Mouse (Mus musculus) hindbrain, embryonic 10.5 days (tissue): ENCODE results near the gene Yipf1. TPM values are rescaled to one million over a fixed set of nuclear protein-coding genes. Genes with fewer than 3 reads are reported as not detected.
"Not testable (repeated sequence)": the region's sequence is repeated elsewhere in the genome, so short reads cannot be mapped to it uniquely, and the experiment has no call there.

ENCODE experiments used
- DNase-seq: peaks from one replicate; pipeline ENCODE4 v3.0.0-alpha.2; 2017; ENCODE audit warnings: low spot score
- H3K27ac ChIP-seq: fragments of 300-500 bp; sonication (generic); 2 replicates; pipeline ENCODE4 v1.5.1; 2016; ENCODE audit warnings: mild to moderate bottlenecking, moderate library complexity
- H3K27me3 ChIP-seq: fragments of 300-500 bp; sonication (generic); 2 replicates; pipeline ENCODE4 v1.6.1; 2016; ENCODE audit warnings: mild to moderate bottlenecking; ENCODE audit not compliant: poor library complexity, insufficient read depth, severe bottlenecking
- H3K36me3 ChIP-seq: fragments of 300-500 bp; sonication (generic); 2 replicates; pipeline ENCODE4 v1.6.1; 2016; ENCODE audit warnings: mild to moderate bottlenecking, moderate library complexity
- H3K4me1 ChIP-seq: fragments of 300-500 bp; sonication (generic); replicated peaks from 2 replicates; pipeline ENCODE4 v1.6.1; 2016; ENCODE audit warnings: mild to moderate bottlenecking
- H3K4me3 ChIP-seq: fragments of 300-500 bp; sonication (generic); 2 replicates; pipeline ENCODE4 v1.5.1; 2016; ENCODE audit warnings: mild to moderate bottlenecking, moderate library complexity
- H3K9me3 ChIP-seq: fragments of 300-500 bp; sonication (generic); 2 replicates; pipeline ENCODE4 v1.6.1; 2016; ENCODE audit warnings: mild to moderate bottlenecking, moderate library complexity
- WGBS: fragments of 180-500 bp; shearing (Covaris S2); methylation state at CpG from one replicate; pipeline ENCODE4 v1.1.7; 2016; 5-methylcytosine and 5-hydroxymethylcytosine counted together
- polyA plus RNA-seq: library from polyadenylated mRNA; unstranded; fragments of >200 nt; fragmentation: Nextera tagmentation; extraction: Ambion mirVana; gene quantifications from 2 replicates; pipeline ENCODE4 v1.2.1, GENCODE M21; 2016

Gene Yipf1
- polyA plus RNA-seq, 1 experiment from 2014 or later = 48.2 TPM

DNA sequence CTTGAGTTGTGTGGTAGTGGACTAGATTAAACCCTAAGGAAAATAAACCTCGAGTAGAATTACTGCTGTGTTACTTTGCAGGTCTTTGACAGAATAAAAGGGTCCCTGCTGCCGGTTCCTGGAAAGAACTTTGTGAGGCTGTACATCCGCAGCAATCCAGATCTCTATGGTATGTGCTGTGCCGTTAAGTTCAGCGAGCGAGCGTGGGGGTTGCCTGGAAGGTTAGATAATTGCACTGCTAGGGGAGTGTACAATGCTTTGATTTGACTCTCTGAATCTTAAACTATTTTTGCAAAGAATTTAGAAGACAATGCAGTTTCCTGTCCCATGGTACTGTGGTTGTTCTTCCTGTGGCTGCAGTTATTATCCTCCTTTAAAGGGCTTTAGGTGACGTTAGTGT, 22.2 kb downstream of the Yipf1 start:
- no peaks in the 10 kb centered on the region for H3K9me3 ChIP-seq
- 0 out of 2 replicates have a peak, but pooled peaks cover 7% of the 10 kb centered on the region for H3K36me3 ChIP-seq
- H3K27ac ChIP-seq = no peak overlapping the region
- no peak overlapping the region for H3K4me3 ChIP-seq
- 85% methylated on average over 8 of the region's 8 CpGs for WGBS
- no peaks in the 10 kb centered on the region for H3K27me3 ChIP-seq
- DNase-seq = no peak
- H3K4me1 ChIP-seq = 0 out of 2 replicates have a peak, but pooled peaks cover 4% of the 10 kb centered on the region

DNA sequence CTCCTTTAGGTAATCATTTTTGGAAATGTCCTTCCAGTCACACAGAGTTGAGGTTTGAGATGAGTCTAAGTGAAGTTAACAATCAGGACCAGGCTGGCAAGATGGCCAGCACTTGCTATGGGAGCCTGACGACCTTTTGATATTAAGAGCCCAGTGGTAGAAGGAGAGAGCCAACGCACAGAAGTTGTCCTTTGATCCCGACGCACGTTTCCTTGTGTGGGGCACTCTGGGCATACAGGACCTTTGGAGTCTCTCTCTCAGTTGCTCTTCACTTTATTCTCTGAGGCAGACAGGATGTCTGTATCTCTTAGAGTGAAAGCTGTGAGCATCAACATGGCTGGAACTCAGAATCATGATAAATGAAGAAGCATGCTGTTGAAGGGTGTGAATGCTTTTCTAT, 23.3 kb downstream of the Yipf1 start:
- no peaks in the 10 kb centered on the region for H3K27me3 ChIP-seq
- H3K4me1 ChIP-seq = 0 out of 2 replicates have a peak, but pooled peaks cover 5% of the 10 kb centered on the region
- H3K4me3 ChIP-seq = no peak overlapping the region
- no peaks in the 10 kb centered on the region for H3K9me3 ChIP-seq
- 0 out of 2 replicates have a peak, but pooled peaks cover 7% of the 10 kb centered on the region for H3K36me3 ChIP-seq
- WGBS = 88% methylated on average over 5 of the region's 5 CpGs
- no peak for DNase-seq
- no peak overlapping the region for H3K27ac ChIP-seq

DNA sequence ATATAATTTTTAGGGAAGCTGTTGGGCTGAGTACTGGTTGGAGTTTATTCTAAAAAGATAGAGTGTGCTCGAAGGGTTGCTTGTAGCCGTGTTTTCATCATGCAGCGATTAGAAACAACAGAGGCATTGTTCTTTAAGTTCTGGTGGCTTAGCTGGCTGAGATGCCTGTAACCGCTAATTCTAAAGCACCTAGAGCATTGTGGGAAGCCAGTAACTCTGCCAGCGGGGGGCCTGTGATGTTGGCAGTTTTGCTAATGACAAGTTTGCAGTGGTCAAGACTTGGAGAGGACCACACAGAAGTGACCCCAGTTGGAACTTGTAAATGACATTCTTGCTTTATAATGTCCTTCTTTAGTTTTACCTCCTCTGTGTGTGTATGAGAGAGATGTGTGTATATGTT, 27.2 kb downstream of the Yipf1 start:
- H3K4me1 ChIP-seq = 0 out of 2 replicates have a peak, but pooled peaks cover 5% of the 10 kb centered on the region
- no peaks in the 10 kb centered on the region for H3K9me3 ChIP-seq
- no peak overlapping the region for H3K27ac ChIP-seq
- 57% methylated on average over 5 of the region's 5 CpGs for WGBS
- 0 out of 2 replicates have a peak, but pooled peaks cover 15% of the 10 kb centered on the region for H3K36me3 ChIP-seq
- DNase-seq = no peak
- H3K27me3 ChIP-seq = no peaks in the 10 kb centered on the region
- H3K4me3 ChIP-seq = no peak overlapping the region

DNA sequence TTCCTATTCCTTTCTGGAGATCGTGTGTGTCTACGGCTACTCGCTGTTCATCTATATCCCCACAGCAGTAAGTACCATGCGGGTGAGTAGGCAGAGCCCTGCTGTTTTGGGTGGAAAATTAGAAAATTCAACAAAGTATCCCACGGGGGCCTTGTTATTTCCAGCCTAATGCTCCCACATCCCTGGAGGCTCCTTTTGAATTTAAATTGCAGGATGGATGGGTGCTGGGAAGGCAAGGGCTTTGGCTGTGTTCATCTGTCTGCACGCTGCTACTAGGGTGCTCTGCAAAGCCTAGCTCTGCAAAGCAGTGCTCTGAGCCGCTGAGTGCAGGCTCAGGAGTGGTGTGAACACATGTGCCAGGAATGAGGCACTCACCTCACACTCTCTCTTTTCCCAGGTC, 30.4 kb downstream of the Yipf1 start:
- Histone ChIP-seq H3K9me3 (no peaks in the 10 kb centered on the region), H3K4me1 (peaks cover 12% of the 10 kb centered on the region; the same call in 1 of the 2 replicates), H3K27ac (no peak overlapping the region), H3K4me3 (no peak overlapping the region), H3K27me3 (no peaks in the 10 kb centered on the region), H3K36me3 (0 out of 2 replicates have a peak, but pooled peaks cover 16% of the 10 kb centered on the region)
- 83% methylated on average over 7 of the region's 7 CpGs for WGBS
- no peak for DNase-seq

DNA sequence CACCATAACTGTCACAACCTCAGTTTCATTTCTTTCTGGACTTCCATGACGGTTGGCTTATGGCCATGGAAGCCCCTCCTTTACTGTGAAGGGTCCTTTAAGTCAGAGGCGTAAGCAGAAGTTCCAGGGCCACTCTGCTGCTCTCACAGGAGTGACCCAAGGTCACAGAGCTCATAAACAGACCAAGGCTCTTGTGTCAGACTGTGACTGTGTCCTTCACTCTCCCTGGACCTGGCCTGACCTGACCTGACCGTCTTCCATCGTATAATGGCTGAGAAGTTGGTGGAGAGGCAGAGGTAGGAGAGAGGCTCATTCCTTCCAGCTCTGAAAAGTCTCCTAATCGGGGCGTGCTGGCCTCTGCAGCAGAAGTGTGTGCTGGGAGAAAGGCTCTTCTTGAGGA, 33.1 kb downstream of the Yipf1 start:
- Histone ChIP-seq H3K4me1 (peaks cover 8% of the 10 kb centered on the region; the same call in 1 of the 2 replicates), H3K36me3 (peaks cover 24% of the 10 kb centered on the region; the same call in 1 of the 2 replicates), H3K27me3 (no peaks in the 10 kb centered on the region), H3K27ac (no peak overlapping the region), H3K9me3 (no peaks in the 10 kb centered on the region), H3K4me3 (no peak overlapping the region)
- DNase-seq = no peak
- 75% methylated on average over 6 of the region's 6 CpGs for WGBS

DNA sequence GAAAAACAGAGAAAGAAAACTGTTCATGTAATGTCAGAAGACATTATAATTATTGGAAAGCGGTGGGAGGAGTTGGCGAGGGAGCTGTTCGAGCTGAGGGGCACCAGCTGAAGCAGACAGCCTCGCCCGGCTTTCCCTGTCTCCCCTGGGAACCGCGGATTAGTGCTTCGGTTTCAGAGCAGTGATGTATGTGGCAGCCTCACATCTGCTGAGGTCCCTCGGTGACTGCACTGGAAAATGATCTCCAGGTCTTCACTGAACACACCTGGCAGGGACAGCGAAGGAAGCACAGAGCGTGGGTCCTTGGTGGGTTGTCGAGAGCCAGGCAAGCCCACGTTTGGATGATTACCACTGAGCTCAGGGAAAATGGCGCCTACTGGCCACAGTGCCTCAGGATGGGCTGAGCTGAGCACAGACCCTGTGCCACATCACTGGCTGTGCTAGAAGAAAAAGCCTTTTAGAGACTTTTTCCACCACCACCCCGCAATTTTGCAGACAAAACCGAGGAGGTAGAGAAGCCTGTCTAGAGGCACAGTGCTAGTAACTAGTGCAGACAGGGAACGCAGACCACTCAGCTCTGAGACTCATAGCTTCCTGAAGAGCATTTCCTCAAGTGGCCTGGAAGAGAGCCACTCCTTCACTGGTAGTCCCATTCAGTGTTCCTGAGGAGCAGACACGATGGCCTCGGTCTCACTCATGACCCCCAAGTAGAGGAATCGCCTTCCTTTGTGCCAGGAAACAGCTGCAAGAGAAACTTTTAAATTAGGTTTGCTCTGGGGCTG, 34.6 kb downstream of the Yipf1 start:
- H3K4me3 ChIP-seq = no peak overlapping the region
- DNase-seq = no peak
- H3K36me3 ChIP-seq = peaks cover 24% of the 10 kb centered on the region; the same call in 1 of the 2 replicates
- 0 out of 2 replicates have a peak overlapping the region, but pooled peaks have one; percentile 0 for H3K27ac ChIP-seq
- WGBS = 78% methylated on average over 20 of the region's 20 CpGs
- no peaks in the 10 kb centered on the region for H3K27me3 ChIP-seq
- no peaks in the 10 kb centered on the region for H3K9me3 ChIP-seq
- H3K4me1 ChIP-seq = peaks cover 8% of the 10 kb centered on the region; the same call in 1 of the 2 replicates

DNA sequence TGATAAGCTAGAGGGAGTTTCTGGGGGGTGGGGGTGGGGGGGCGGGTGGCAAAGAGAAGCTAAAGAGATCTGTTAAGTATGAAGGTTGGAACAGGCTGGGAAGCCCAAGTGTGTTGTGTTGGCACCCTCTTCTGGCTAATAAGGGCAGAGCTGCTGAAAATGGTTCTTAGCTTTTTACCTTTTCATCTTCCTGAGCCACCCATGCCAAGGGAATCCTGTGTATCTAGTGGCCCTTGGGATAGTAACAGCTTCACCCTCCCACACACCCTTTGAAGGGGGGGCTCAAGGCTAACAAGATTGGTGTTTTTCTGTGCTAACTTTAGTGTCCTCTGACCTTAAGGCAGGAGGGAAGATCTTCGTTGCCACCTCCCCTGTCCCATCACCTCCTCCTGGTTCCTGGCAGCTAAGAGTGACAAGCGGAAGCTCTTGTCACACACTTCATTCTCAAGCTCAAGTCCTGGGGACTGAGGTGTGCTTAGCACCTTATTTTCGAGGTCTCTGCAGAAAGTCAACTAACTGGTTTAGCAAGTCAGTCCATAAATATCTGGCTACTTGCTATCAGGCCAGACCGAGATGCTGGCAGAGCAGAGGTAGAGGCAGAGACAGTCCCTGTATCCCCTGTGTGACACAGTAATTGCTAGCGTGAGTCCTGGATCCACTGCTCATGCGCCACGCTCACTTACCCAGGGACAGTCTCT, 35.3 kb downstream of the Yipf1 start:
- 67% methylated on average over 8 of the region's 8 CpGs for WGBS
- H3K27me3 ChIP-seq = no peaks in the 10 kb centered on the region
- no peak overlapping the region for H3K4me3 ChIP-seq
- H3K36me3 ChIP-seq = peaks cover 22% of the 10 kb centered on the region; the same call in 1 of the 2 replicates
- peak; percentile 32 for DNase-seq
- H3K4me1 ChIP-seq = peaks cover 10% of the 10 kb centered on the region; the same call in 1 of the 2 replicates
- H3K27ac ChIP-seq = 0 out of 2 replicates have a peak overlapping the region, but pooled peaks have one; percentile 0
- no peaks in the 10 kb centered on the region for H3K9me3 ChIP-seq

DNA sequence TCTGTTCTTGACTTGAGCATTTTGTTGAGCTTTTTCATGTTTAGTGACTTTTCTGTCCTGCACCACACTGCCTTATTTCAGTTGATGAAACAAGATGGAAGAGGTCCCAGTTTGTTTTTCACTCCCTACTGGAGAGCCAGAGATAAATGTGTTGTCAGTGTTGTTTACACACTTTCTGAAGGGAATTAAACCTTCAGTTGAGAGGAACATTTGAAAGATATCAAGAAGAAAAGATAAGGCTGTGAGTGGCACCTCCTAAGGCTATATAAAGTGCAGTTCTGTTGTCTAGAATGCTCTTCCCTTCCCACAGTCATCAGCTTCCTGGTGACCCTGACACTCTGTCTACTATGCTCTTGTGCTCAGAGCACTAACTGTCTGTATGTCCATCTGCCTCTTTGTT, 37.2 kb downstream of the Yipf1 start:
- no peak for DNase-seq
- Histone ChIP-seq H3K27me3 (no peaks in the 10 kb centered on the region), H3K4me1 (peaks cover 11% of the 10 kb centered on the region; the same call in 1 of the 2 replicates), H3K27ac (no peak overlapping the region), H3K4me3 (no peak overlapping the region), H3K36me3 (peaks cover 16% of the 10 kb centered on the region; the same call in 1 of the 2 replicates), H3K9me3 (no peaks in the 10 kb centered on the region)

DNA sequence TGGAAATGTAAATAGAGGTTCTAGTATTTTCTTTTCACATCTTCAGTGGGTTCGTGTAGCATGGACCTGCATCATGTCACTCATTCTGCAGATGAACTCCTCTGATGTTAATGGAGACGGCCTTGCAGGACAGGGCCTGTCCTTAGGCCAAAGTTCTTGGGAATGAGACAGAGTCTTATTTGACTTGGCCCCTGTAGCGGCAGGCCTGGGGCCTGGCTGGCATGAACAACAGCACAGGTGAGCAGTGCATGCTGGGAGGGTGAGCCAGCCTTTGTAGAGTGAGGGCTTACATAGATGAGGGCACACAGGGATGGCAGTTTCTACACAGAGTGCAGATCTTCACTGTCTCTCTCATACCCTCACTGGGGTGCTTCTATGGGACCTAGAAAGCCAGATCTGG, 39.4 kb downstream of the Yipf1 start:
- WGBS = 85% methylated on average over 3 of the region's 3 CpGs
- peaks cover 7% of the 10 kb centered on the region; the same call in 1 of the 2 replicates for H3K4me1 ChIP-seq
- peaks cover 12% of the 10 kb centered on the region; the same call in 1 of the 2 replicates for H3K36me3 ChIP-seq
- no peak overlapping the region for H3K27ac ChIP-seq
- DNase-seq = no peak
- H3K4me3 ChIP-seq = no peak overlapping the region
- no peaks in the 10 kb centered on the region for H3K27me3 ChIP-seq
- no peaks in the 10 kb centered on the region for H3K9me3 ChIP-seq

DNA sequence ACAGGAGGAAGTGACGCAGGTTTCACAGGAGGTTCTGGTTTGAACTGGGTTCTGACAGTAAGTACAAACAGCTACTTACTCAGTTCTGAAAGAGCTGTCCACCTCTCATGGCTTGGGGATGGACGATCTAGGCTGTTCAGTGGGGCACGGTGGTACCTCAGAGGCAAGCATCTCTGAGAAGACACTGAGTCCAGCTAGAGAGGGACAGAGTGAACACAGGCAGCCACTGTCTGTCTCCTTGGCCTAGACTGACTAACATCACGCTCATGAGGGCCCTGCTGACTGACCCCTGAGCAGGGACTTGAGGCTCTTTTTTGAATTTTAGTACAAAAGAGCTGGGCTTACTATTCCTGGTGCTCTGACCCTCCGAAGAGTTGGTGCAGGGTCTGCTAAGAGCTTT, 40.0 kb downstream of the Yipf1 start:
- H3K9me3 ChIP-seq = no peaks in the 10 kb centered on the region
- DNase-seq = no peak
- H3K27me3 ChIP-seq = no peaks in the 10 kb centered on the region
- 86% methylated on average over 5 of the region's 5 CpGs for WGBS
- no peak overlapping the region for H3K27ac ChIP-seq
- 0 out of 2 replicates have a peak, but pooled peaks cover 4% of the 10 kb centered on the region for H3K4me1 ChIP-seq
- no peak overlapping the region for H3K4me3 ChIP-seq
- peaks cover 13% of the 10 kb centered on the region; the same call in 1 of the 2 replicates for H3K36me3 ChIP-seq

DNA sequence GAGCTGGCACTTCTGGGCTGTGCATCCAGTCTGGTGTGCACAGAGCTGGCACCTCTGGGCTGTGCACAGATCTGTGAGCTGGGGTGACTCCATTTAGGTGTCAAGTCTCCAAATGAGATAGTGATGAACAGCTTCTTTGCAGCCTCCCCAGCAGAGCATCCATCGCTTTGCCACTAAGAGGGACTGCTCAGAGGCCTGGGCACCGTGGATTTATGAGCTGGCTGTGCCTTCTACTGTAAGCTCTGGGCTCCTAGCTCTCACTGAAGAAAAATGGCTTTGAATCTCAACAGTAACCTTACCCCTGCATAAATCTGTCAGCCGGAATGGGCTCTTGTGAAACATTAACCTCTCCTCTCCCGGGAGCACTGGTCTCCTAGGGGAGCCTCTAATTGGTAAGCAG, 40.4 kb downstream of the Yipf1 start:
- Histone ChIP-seq H3K27me3 (no peaks in the 10 kb centered on the region), H3K4me1 (0 out of 2 replicates have a peak, but pooled peaks cover 4% of the 10 kb centered on the region), H3K9me3 (no peaks in the 10 kb centered on the region), H3K36me3 (peaks cover 14% of the 10 kb centered on the region; the same call in 1 of the 2 replicates), H3K4me3 (no peak overlapping the region), H3K27ac (no peak overlapping the region)
- 58% methylated on average over 4 of the region's 4 CpGs for WGBS
- no peak for DNase-seq

DNA sequence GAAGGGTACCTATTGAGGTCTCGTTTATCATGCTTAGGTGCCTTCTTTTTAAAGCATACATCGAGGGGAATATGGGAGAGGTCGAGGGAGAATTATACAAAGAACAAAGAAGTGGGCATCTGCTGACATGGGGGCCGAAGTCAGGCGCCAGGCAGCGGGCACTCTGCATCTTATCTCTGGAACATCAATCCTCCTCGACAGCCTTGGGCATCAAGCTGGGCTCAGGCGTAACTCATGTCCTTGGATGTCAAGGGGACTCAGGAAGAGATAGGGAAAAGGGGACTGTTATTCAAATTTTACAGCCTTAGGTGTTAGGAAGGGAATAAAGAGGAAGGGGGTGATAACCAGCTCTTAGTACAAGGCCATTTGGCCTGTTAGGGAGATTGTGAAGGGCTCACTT, 43.0 kb downstream of the Yipf1 start:
- 79% methylated on average over 8 of the region's 8 CpGs for WGBS
- H3K36me3 ChIP-seq = 0 out of 2 replicates have a peak, but pooled peaks cover 11% of the 10 kb centered on the region
- not testable (repeated sequence) for H3K9me3 ChIP-seq, DNase-seq, H3K27me3 ChIP-seq, H3K27ac ChIP-seq, H3K4me1 ChIP-seq, H3K4me3 ChIP-seq
